Mouse (Mus musculus): Measurements from ENCODE around the gene A430033K04Rik. TPM values are rescaled to one million over a fixed set of nuclear protein-coding genes. Genes with fewer than 3 reads are reported as not detected.
A peak's percentile ranks its signal among the peaks of the same experiment; 100 is the strongest.

Gene A430033K04Rik
- polyA plus RNA-seq, 1 experiment = 2.9 TPM

- Histone ChIP-seq H3K4me1 (ENCODE audit: control insufficient read depth, insufficient read depth, insufficient read length, low read length) (no peaks in the 10 kb centered on the region), H3K27ac (replicated peaks; ENCODE audit: low read depth, low read length) (peak overlapping the region; percentile 26; the same call in 1 of the 2 replicates), H3K4me3 (ENCODE audit: insufficient read depth, low read depth, low read length) (no peak overlapping the region)
Observed at GRCm38 (mm10) chr5:138683023-138683766, 60.5 kb downstream of the A430033K04Rik start.

- no peak overlapping the region for H3K4me3 ChIP-seq (ENCODE audit: insufficient read depth, low read depth, low read length)
- no peak overlapping the region for H3K27ac ChIP-seq (replicated peaks; ENCODE audit: low read depth, low read length)
- no peaks in the 10 kb centered on the region for H3K4me1 ChIP-seq (ENCODE audit: control insufficient read depth, insufficient read depth, insufficient read length, low read length)
Observed at GRCm38 (mm10) chr5:138683821-138684220, 61.2 kb downstream of the A430033K04Rik start.

GRCm38 (mm10) chr5:138687453-138687852 is 64.8 kb downstream of the A430033K04Rik start:
- no peaks in the 10 kb centered on the region for H3K4me1 ChIP-seq (ENCODE audit: control insufficient read depth, insufficient read depth, insufficient read length, low read length)
- no peak overlapping the region for H3K27ac ChIP-seq (replicated peaks; ENCODE audit: low read depth, low read length)
- no peak overlapping the region for H3K4me3 ChIP-seq (ENCODE audit: insufficient read depth, low read depth, low read length)

GRCm38 (mm10) chr5:138689254-138689653 is 66.6 kb downstream of the A430033K04Rik start:
- peaks cover 1% of the 10 kb centered on the region for H3K4me1 ChIP-seq (ENCODE audit: control insufficient read depth, insufficient read depth, insufficient read length, low read length)
- no peak overlapping the region for H3K4me3 ChIP-seq (ENCODE audit: insufficient read depth, low read depth, low read length)
- no peak overlapping the region for H3K27ac ChIP-seq (replicated peaks; ENCODE audit: low read depth, low read length)

GRCm38 (mm10) chr5:138692936-138693570 is 70.4 kb downstream of the A430033K04Rik start:
- H3K27ac ChIP-seq (replicated peaks; ENCODE audit: low read depth, low read length) = no peak overlapping the region
- H3K4me3 ChIP-seq (ENCODE audit: insufficient read depth, low read depth, low read length) = no peak overlapping the region
- H3K4me1 ChIP-seq (ENCODE audit: control insufficient read depth, insufficient read depth, insufficient read length, low read length) = peaks cover 11% of the 10 kb centered on the region

- Histone ChIP-seq H3K4me1 (ENCODE audit: control insufficient read depth, insufficient read depth, insufficient read length, low read length) (peaks cover 11% of the 10 kb centered on the region), H3K27ac (replicated peaks; ENCODE audit: low read depth, low read length) (no peak overlapping the region; the same call in 1 of the 2 replicates), H3K4me3 (ENCODE audit: insufficient read depth, low read depth, low read length) (no peak overlapping the region)
Observed at GRCm38 (mm10) chr5:138694036-138694435, 71.4 kb downstream of the A430033K04Rik start.

- H3K4me1 ChIP-seq (ENCODE audit: control insufficient read depth, insufficient read depth, insufficient read length, low read length) = peaks cover 11% of the 10 kb centered on the region
- H3K27ac ChIP-seq (replicated peaks; ENCODE audit: low read depth, low read length) = no peak overlapping the region; the same call in 1 of the 2 replicates
- H3K4me3 ChIP-seq (ENCODE audit: insufficient read depth, low read depth, low read length) = no peak overlapping the region
Observed at GRCm38 (mm10) chr5:138694496-138695167, 72.0 kb downstream of the A430033K04Rik start.

GRCm38 (mm10) chr5:138697466-138697865 is 74.8 kb downstream of the A430033K04Rik start:
- Histone ChIP-seq H3K4me1 (ENCODE audit: control insufficient read depth, insufficient read depth, insufficient read length, low read length) (peaks cover 11% of the 10 kb centered on the region), H3K27ac (replicated peaks; ENCODE audit: low read depth, low read length) (no peak overlapping the region), H3K4me3 (ENCODE audit: insufficient read depth, low read depth, low read length) (no peak overlapping the region)

Other genes with a start within 250 kb of the A430033K04Rik start
- 2.7 and 3.7 TPM in 2 replicates for gene Zfp157, start 181.4 kb upstream of the A430033K04Rik start, polyA plus RNA-seq (2012; ENCODE audit: insufficient read depth, insufficient read length, missing spikeins)
- gene 1700123K08Rik, start 58.1 kb upstream of the A430033K04Rik start, polyA plus RNA-seq (2012; ENCODE audit: insufficient read depth, insufficient read length, missing spikeins) = not detected in 2 replicates
- 32.2 and 42.3 TPM in 2 replicates for gene Zfp68, start 3.1 kb upstream of the A430033K04Rik start, polyA plus RNA-seq (2012; ENCODE audit: insufficient read depth, insufficient read length, missing spikeins)
- 19.0 and 33.0 TPM in 2 replicates for gene Fam20c, start 131.7 kb downstream of the A430033K04Rik start, polyA plus RNA-seq (2012; ENCODE audit: insufficient read depth, insufficient read length, missing spikeins)
- gene Gm5294, start 197.2 kb downstream of the A430033K04Rik start, polyA plus RNA-seq (2012; ENCODE audit: insufficient read depth, insufficient read length, missing spikeins) = not detected in 2 replicates

Data from brown adipose tissue, adult 24 weeks (tissue).